Mouse (Mus musculus): ENCODE data around the gene H2-DMb1.

H2-DMb1 gene

DNA sequence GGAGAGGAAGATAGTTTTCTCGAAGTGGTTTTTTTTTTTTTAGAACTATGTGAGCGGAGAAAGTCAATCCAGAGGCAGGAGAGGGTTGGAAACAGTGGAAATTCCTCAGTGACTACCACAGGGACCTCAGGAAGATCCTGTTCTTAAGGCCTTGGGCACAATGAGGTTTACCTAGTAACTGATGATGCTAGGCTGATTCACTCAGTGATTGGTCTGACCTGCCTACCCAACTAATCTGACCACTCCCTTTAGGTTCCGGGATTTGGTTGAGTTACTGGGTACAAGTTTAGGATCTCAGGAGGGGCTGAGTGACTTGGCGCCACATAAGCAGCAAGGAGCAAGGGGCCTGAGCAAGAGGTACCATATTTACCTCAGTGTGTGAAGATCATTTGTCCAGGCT lies at the start of gene H2-DMb1:
Gene H2-DMb1 (plus strand): TSS at position 150 of the 400 bp plus-strand sequence.
- DNase-seq (ENCODE audit: low spot score), result no peak

DNA sequence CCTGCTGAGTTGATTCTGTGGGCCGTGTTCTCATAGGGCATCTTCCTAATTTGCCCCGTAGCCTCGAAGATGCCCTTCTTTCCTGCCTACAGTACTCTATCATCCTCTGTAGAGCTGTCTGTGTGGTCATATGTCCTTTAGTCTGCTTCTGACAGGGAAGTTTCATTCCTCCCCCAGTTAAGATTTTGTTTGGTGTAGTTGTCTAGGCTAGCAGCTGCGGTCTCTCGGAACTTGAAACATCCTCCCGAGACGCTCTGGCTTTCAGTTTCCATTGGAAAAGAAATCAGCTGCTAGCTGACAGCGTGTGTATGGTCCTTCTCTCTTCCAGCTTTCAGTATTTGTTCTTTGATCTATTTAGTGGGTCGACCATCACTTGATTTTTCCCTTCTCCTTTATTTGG lies 48.1 kb upstream of the H2-DMb1 start:
- no peak for DNase-seq (ENCODE audit: low spot score)

DNA sequence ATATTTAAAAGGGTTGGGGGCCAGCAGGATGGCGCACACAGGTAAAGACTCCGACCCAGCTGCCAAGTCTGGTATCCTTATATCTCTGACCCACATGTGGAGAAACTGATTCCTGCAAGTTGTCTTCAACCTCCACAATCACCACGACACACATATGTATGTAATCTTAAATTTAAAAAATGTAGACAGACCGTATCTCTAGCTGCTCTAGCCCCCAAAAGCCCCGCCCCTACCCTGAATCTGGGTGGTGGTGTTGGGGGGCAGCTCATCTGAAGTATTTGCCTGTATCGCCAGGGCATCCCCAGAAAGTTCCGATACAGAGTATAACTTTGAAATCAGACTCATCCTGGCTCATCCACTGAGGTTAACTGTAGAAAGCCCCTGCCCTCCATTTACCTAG lies 46.3 kb upstream of the H2-DMb1 start:
- no peak for DNase-seq (ENCODE audit: low spot score)

DNA sequence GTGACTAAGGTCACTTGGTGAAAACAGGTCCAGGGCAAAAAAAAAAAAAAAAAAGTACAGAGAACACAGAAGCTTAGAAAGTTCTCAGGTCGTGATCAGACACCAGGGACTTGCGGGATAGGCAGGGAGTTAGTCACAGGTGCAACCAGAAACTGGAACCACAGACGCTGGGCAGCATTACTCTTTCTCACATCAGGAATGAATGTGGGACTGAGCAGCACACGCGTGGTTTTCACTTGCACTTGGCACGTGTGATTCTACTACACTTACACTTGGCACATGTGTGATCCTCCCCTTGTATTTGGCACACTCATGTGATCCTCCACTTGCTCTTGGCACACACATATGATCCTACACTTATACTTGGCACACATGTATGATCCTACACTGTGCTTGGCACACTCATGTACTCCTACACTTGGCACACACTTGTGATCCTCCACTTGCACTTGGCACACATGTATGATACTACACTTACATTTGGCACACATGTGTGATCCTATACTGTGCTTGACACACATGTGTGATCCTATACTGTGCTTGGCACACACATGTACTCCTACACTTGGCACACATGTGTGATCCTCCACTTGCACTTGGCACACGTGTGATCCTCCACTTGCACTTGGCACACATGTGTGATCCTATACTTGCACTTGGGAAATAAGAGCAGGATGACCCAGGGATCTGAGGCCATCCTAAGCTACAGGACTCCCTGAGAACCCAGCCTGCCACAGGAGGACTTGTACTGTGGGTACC lies 45.6 kb upstream of the H2-DMb1 start:
- DNase-seq (ENCODE audit: low spot score), result no peak

DNA sequence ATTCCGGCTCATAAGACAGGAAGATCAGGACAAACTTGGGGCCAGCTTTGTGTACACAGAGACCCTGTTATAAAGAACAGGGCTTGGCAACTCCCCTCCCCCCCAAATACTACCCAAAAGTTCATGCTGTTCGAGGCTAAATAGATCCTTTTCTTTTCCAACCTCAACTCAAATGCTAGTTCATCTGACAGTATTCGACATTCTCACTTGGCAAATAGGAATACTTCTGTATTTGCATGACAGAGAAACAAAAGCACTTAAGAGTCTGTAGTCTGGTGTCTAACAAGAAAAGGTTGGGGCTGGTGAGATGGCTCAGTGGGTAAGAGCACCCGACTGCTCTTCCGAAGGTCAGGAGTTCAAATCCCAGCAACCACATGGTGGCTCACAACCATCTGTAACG lies 44.4 kb upstream of the H2-DMb1 start:
- DNase-seq (ENCODE audit: low spot score), result no peak

DNA sequence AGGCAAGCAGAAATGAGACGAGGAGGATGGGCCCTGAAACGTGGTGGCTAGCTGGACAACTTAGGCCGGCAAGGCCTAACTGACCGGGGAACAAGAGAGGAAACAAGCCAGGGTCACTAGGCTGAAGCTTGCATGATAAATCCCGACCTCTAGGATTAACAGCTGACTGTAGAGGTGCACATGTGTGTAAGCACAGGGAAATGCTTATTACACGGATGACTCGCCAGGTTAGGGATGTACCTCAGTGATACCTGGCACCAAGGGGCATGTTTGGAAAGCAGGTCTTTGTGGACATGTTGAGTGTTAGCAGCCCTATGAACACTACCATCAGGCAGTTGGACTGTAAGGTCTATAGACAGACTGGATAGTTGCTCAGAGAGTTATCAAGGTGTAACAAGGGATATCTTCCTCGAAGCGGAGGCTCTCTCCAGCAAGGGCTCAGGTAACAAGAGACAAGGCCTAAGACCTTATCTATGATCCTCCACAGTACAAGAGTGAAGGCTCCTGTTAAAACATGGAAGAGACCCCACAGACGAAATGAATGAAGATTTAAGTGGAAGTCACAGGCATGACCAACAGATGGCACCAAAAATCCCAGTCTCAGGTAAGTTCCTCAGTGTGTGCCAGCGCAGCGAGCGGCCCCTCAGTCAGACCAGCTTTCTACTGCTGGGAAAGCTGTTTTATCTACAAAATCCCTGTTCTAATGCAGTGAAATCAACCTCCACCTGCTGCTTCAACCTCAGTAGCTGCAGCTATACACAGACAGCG lies 43.6 kb upstream of the H2-DMb1 start:
- no peak for DNase-seq (ENCODE audit: low spot score)

DNA sequence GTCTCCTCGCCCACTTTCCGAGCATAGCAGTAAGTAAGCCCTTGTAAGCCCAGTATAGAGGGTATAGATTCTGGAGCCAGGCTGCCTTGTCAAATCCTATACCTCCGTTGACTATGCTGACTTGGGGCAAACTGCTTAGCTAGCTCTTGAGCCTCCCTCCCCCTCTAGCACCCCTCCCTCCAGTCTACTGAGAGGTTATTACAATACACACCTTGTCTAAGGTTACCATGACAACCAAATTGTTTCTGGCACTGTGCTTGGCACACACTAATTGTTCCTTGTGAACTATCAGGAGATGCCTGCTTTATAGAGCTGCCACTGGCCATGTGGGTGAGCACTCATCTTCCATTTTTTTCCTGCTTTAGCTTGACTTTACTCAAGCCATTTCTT lies 43.1 kb upstream of the H2-DMb1 start:
- DNase-seq (ENCODE audit: low spot score), result no peak

DNA sequence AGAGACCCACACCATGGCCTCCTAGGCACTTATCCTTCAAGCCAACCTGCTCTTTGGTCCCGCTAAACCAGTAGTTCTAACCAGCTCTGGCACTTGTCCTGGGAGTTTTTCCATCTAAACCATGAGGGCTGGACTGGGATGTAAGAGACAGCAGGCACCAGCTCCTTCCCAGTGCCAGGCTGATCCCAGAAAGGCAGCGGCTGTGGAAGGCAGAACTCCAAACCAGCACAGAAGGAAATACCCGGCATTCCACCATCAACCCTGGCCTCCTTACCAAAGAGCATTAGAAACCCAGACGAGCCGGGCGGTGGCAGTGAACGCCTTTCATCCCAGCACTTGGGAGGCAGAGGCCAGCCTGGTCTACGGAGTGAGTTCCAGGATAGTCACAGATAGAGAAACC lies 42.6 kb upstream of the H2-DMb1 start:
- no peak for DNase-seq (ENCODE audit: low spot score)

DNA sequence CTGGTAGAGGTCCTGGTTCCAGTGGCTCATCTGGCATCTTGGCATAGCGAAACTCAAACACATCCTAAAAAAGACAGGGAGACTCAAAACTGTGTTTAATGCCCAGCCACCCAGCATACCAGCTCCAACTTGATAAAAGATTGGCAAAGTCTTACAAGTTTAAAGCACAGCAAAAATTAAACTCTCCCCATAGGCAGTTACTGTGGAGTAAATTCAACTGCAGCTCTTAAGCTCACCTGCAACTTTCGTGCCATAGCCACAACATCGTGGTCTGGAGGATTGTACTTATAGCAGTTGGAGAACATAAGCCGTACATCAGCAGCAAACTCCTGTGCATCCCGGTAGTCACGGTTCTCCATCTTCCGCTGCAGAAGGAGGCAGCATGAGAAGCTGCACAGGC lies 38.8 kb upstream of the H2-DMb1 start:
- no peak for DNase-seq (ENCODE audit: low spot score)

DNA sequence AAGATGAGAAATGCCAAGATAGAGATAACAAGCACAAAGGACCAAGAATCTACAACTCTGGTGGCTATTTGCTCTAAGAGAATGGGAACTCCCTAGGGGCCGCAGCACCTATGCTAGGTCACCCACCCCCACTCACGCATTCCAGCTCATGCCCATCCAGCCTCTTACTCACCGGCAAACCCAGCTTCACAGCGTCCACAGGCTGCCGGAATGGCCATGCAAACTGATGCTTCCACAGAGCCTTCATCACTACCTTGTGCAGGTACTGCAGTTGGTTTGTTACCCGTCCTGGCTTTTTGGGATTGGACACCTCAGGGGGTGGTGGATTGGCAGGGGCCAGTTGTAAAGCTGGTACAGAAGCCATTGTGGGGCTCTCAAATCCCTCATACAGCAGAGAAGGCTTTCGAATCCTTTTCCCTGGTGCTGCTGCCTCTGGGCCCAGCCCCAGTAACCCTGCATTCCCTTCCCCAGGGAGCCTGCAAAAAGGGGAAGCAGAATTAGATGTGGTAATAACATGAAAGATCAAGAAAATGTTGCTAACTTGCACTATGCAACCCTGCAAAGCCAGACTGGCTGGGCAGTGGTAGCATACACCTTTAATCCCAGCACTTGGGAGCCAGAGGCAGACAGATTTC lies 36.0 kb upstream of the H2-DMb1 start:
- DNase-seq (ENCODE audit: low spot score), result no peak

DNA sequence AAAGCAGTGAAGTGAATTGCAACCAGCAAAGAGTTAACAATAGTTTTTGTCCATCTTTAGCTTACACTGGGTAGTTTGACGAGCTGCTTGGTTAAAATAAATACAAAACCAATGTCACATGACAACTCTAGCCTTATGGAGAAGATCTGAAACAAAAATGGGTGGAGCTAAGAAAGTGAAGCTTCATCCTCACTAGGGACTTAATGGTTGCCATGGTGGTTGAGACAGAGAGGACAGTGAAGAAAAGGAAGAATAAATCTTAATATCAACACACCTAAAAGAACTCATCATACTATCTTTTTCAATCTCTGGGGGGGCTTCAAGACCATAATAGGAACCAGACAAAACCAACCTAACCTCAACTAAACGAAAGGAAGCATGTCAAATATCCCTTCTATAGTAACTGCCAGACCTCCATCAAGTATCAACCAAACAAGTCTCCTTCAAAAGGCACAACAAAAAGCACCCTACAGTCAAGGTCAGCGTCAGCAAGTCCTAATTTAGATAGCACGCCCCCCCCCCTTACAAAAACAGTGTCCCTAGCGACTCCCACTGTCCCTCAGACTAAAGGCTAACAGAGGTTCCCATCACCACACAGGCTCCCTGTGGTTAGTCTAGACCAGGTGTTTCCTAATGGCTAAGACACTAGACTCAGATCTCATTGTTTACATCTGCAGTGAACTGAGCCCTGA lies 35.3 kb upstream of the H2-DMb1 start:
- no peak for DNase-seq (ENCODE audit: low spot score)

DNA sequence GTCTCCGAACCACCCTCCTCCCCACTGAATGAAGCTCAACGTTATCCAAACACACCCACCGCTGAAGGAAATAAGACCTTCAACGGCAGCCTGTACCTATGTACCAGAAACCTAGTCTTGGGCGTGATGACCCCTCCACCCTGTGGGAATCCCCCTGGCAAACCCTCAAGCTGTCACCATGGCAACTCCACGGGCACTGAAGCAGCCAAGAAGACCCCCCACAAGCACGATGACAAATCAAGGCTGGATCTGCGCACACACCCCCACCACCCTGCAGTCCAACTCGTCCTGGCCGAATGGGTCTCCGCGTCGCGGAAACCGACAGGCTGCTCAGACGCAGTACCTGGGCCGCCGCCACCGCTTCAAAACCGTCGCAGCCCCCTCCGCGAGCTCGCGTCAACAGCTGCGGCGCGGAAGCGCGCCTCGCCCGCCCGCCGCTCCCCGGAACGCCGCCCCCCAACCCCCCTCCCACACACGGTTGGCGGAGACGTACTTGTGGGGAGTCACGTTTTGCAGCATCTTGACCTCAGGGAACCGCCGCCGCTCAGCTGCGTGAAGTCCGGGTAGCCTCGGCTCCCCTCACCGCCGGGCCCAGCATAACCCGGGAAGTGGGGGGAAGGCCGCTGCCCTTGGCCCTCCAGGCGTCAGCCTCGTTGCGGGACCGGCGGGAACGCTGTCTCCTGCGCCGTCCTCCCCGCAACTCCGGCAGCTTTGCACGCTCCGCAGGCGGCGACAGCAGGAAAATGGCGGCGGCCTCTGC lies 34.6 kb upstream of the H2-DMb1 start:
- DNase-seq (ENCODE audit: low spot score), result peak; percentile 45

DNA sequence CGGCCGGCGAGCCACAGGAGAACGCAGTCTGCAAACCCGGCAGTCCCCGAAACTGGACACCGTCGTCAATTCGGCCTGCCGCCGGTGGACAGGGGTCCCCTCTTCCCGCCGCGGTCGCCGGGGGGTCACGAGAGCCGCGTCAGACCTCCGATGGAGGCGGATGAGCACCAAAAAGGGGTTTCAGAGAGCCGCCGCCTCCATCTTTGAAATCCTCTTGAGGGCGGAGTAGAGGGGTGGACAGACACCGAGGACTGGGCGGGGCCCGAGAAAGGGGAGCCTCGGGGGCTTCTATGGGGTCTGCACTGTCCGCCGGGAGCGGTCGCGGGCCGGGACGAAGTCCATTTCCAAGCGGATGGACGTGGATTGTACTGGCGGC lies 34.0 kb upstream of the H2-DMb1 start:
- DNase-seq (ENCODE audit: low spot score), result no peak

DNA sequence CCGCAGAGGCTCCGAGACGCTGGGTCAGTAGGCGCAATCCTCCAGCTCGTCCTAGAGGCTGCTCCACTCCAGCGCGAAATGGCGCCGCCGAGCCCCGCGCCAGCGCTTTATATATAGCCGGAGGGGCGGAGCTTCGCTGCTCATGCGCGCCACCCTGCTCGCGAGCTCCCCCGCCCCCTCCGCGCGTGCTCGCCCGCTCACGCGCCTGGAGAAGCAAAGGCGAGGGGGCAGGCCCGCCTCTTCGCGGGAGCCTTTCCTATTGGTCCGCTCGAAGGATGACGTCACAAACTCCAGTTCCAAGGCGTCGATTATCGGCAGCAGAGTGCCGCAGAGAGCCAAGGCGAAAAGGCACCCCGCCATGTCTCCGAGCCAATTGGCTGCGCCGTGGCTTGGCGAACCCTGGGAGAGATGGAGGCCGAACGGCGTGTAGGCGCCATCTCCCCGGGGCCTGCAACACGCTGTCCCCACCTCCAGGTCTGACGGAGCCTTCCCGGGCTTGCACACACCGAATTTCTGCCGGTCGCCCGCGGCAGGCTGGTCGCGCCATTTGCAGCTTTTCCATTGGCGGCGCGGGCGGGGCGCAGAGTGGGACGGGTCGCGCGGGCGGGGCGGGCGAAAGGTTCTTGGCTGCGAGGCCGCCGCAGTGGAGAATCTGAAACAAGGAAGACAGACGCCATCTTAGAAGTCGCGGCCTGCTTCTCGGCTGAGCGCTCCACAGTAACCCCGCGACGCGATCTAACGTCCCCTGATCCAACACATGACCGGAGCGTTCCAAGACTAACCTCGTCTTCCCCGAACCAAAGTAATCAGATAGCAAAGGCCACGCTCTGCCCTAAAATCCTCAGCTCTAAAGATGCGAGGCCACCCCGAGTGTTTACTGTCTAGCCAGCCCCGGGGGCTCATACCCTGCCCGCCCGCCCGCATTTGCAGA lies 33.4 kb upstream of the H2-DMb1 start, which contains the start of gene H2-DMa:
Gene H2-DMa (plus strand): TSS at position 293 of the 931 bp plus-strand sequence.
- peak; percentile 98 for DNase-seq (ENCODE audit: low spot score)

DNA sequence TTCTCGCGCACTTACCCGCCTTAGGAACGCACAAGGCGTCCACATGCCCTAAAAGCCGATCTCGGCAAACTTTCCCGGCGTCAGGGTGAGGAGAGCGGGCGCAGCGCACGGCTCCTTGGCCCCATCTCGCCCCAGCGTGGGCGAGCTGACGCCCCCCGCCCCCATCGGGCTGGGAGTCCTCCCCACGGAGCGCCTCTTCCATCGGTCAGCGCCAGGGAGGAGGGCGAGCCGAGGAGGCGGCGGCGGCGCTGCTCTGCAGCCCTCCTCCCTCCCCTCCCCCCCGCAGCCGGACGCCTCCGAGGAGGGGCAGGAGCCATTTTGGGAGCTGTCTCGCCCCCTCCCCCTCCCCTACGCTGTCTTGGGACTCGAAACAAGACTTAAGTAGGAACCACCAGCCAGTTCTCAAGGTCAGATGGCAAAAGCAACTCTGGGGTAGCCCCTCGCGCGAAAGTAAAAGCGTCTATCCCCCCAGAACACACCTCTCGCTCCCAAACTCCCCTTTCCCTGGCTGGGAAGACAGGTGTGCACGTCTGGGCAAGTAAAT lies 32.6 kb upstream of the H2-DMb1 start:
- DNase-seq (ENCODE audit: low spot score), result peak; percentile 92

DNA sequence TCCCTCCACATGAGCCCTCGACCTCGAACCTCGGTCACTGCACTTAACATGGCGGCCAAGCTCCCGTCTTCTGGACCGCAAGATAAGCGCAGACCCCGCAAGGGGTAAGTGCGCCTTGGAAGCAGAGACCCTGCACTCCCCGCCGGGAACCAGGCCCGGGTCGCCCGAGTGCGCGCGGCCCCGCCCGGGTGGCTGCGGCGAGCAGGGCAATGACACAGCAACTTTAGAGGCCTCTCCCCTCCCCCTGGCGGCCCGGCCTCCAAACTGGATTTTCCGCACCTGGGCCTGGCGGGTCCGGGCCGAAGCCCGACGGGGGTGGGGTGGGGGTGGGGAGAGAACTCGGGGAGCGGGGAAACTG lies 32.1 kb upstream of the H2-DMb1 start:
- no peak for DNase-seq (ENCODE audit: low spot score)

DNA sequence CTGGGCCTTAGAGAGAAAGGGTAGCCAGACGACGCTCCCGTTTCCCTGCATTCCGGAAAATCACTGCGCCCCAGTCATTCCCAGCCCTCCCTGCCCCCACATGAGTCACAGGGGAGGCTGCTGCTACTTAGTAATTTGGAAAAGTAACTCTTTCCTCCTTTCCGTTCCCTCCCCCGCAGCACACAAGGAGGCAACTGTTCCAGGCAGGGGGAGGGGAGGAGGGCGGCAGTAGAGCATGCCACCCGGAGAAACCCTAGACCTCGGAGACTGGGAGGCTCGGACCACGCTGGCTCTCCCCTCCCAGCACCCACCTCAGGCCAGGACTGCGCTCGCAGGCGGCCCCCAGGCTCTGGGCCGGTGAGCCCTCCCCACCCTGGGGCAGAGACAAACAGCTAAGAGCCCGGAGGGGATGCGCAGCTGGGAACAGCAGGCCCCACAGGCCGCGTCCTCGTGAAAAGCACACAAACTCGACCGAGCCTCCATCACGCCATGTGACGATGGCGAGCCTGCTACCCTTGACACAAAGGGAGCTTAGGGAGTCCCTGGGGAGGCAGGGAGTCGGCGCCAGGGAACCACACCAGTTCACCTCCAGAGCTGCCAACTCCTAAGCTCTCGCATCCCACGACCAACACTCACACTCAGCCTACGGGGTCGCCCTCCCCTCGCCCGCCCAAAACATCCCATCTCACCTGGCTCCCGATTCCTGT lies 31.5 kb upstream of the H2-DMb1 start:
- peak; percentile 89 for DNase-seq (ENCODE audit: low spot score)

DNA sequence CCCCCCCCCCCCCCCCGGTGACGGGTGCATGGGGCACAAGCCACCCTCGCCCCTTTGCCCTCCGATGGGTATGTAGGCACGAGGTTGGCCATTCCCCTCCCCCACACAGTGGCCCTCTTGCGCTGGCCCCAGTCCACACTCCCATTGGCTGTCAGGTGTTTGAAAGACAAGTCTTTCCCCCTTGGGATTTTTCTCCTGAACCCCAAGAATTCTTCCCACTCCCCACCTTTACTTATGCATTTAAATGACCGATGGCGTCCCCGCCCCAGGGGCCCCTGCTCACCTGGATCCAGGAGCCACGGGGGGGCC lies 31.0 kb upstream of the H2-DMb1 start:
- DNase-seq (ENCODE audit: low spot score), result peak; percentile 82

DNA sequence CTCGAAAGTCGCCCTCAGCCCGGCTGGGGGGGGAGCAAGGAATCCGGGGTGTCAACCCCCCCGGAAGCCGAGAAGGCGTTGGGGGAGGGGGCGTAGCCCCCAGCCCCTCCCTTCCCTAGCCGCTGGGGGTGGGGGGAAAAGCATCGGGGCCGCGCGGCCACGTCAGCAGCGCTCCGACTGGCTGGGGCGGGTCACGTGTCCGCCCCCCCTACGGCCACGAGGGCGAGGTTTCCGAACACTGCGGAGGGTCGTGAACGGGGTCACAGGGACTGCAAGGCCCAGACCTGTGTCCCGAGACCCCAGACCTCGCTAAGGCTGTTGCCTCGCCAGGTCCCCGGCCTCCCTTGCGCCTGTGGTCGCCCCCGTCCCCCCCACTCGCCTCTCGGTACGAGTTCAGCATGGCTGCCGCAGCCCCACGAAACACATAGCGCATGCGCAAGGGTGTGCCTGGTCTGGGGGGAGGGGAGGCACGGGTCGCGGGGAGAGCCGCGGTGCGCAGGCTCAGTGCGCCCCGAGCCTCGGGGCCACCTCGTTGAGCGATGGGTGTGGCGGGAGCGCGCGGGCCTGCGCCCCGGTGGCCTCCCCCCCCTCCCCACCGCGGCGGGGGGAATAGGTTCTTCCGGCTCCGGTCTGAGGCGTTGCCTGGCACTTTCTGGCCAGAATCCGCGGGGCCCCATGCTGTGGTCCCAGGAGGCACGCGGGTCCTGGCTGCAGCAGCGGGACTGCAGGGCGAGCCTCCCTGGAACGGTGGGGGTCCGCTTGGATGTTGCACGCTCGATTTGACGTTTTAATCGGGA lies 30.5 kb upstream of the H2-DMb1 start, which contains the start of gene Brd2:
Gene Brd2 (minus strand): TSS at position 447 of the 797 bp plus-strand sequence.
- peak; percentile 98 for DNase-seq (ENCODE audit: low spot score)
